Mouse (Mus musculus): ENCODE measurements around the gene Vmn2r8. TPM values are rescaled to one million over a fixed set of nuclear protein-coding genes. Genes with fewer than 3 reads are reported as not detected.
"Not testable (repeated sequence)": the region's sequence is repeated elsewhere in the genome, so short reads cannot be mapped to it uniquely, and the experiment has no call there.

Gene Vmn2r8
- polyA plus RNA-seq, 1 experiment from 2014 or later, result not detected

DNA sequence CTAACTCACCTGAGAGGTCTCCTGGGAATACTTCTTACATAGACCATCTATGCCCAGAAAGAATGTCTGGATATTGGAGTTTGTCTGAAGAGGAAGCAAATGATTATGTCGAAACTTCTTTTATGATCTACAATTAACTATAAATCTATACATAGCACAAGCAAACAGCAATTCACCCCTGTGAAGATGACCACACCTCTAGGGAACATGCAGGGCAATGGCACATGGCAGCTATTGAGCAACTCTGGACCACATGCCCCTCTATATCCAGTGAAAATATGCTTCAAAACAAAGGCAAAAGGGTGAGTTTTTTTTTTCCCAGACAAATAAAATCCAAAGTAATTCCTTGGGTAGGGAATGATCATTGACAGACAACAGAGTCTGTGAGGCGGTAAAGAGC is 48.6 kb downstream of the Vmn2r8 start:
- H3K9me3 ChIP-seq (ENCODE audit: control insufficient read depth, low read length), result no peaks in the 10 kb centered on the region
- no peaks in the 10 kb centered on the region for H3K4me1 ChIP-seq (replicated peaks; ENCODE audit: control insufficient read depth, insufficient read depth, low read length)
- no peak overlapping the region for H3K9ac ChIP-seq (ENCODE audit: low read depth, low read length)
- 89% methylated on average over 2 of the region's 2 CpGs for WGBS
- no peak overlapping the region for H3K4me2 ChIP-seq (replicated peaks; ENCODE audit: low read depth, low read length)
- H3K27ac ChIP-seq (ENCODE audit: low read depth, low read length), result no peak overlapping the region
- DNase-seq (ENCODE audit: low spot score) (no peak), ATAC-seq (ENCODE audit: low FRiP score) (no peak)
- H3K36me3 ChIP-seq (ENCODE audit: control insufficient read depth, insufficient read depth, low read length), result no peaks in the 10 kb centered on the region
- no peaks in the 10 kb centered on the region for H3K27me3 ChIP-seq (ENCODE audit: control insufficient read depth, insufficient read depth, low read length)
- no peak overlapping the region for H3K4me3 ChIP-seq (ENCODE audit: low read depth, low read length)

GRCm38 (mm10) chr5:108758396-108758795 is 50.3 kb downstream of the Vmn2r8 start:
- Histone ChIP-seq H3K9me3 (ENCODE audit: control insufficient read depth, low read length) (no peaks in the 10 kb centered on the region), H3K4me2 (replicated peaks; ENCODE audit: low read depth, low read length) (no peak overlapping the region), H3K27me3 (ENCODE audit: control insufficient read depth, insufficient read depth, low read length) (no peaks in the 10 kb centered on the region), H3K4me1 (replicated peaks; ENCODE audit: control insufficient read depth, insufficient read depth, low read length) (no peaks in the 10 kb centered on the region), H3K4me3 (ENCODE audit: low read depth, low read length) (no peak overlapping the region), H3K36me3 (ENCODE audit: control insufficient read depth, insufficient read depth, low read length) (no peaks in the 10 kb centered on the region), H3K27ac (ENCODE audit: low read depth, low read length) (no peak overlapping the region), H3K9ac (ENCODE audit: low read depth, low read length) (no peak overlapping the region)
- WGBS, result 59% methylated on average over 3 of the region's 3 CpGs
- DNase-seq (ENCODE audit: low spot score), result peak; percentile 14
- ATAC-seq (ENCODE audit: low FRiP score), result no peak

DNA sequence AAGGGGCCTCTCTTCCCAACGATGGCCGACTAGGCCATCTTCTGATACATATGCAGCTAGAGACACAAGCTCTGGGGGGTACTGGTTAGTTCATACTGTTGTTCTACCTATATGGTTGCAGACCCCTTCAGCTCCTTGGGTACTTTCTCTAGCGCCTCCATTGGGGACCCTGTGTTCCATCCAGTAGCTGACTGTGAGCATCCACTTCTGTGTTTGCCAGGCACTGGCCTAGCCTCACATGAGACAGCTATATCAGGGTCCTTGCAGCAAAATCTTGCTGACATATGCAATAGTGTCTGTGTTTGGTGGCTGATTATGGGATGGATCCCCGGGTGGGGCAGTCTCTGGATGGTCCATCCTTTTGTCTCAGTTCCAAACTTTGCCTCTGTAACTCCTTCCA is 57.4 kb downstream of the Vmn2r8 start:
- not testable (repeated sequence) for H3K27ac ChIP-seq (ENCODE audit: low read depth, low read length); H3K36me3 ChIP-seq (ENCODE audit: control insufficient read depth, insufficient read depth, low read length); ATAC-seq (ENCODE audit: low FRiP score); H3K4me3 ChIP-seq (ENCODE audit: low read depth, low read length); H3K9ac ChIP-seq (ENCODE audit: low read depth, low read length); DNase-seq (ENCODE audit: low spot score); H3K27me3 ChIP-seq (ENCODE audit: control insufficient read depth, insufficient read depth, low read length); H3K4me2 ChIP-seq (replicated peaks; ENCODE audit: low read depth, low read length); H3K9me3 ChIP-seq (ENCODE audit: control insufficient read depth, low read length); H3K4me1 ChIP-seq (replicated peaks; ENCODE audit: control insufficient read depth, insufficient read depth, low read length)
- 81% methylated on average over 4 of the region's 4 CpGs for WGBS

- DNase-seq (ENCODE audit: low spot score), result no peak
- ATAC-seq (ENCODE audit: low FRiP score), result no peak
- H3K4me3 ChIP-seq (ENCODE audit: low read depth, low read length), result no peak overlapping the region
- H3K9ac ChIP-seq (ENCODE audit: low read depth, low read length), result no peak overlapping the region
- no peaks in the 10 kb centered on the region for H3K9me3 ChIP-seq (ENCODE audit: control insufficient read depth, low read length)
- 79% methylated on average over 5 of the region's 5 CpGs for WGBS
- H3K27me3 ChIP-seq (ENCODE audit: control insufficient read depth, insufficient read depth, low read length), result no peaks in the 10 kb centered on the region
- no peaks in the 10 kb centered on the region for H3K36me3 ChIP-seq (ENCODE audit: control insufficient read depth, insufficient read depth, low read length)
- H3K4me1 ChIP-seq (replicated peaks; ENCODE audit: control insufficient read depth, insufficient read depth, low read length), result no peaks in the 10 kb centered on the region
- no peak overlapping the region for H3K27ac ChIP-seq (ENCODE audit: low read depth, low read length)
- H3K4me2 ChIP-seq (replicated peaks; ENCODE audit: low read depth, low read length), result no peak overlapping the region
These were observed 58.1 kb downstream of the Vmn2r8 start for GRCm38 (mm10) chr5:108750328-108751210.

DNA sequence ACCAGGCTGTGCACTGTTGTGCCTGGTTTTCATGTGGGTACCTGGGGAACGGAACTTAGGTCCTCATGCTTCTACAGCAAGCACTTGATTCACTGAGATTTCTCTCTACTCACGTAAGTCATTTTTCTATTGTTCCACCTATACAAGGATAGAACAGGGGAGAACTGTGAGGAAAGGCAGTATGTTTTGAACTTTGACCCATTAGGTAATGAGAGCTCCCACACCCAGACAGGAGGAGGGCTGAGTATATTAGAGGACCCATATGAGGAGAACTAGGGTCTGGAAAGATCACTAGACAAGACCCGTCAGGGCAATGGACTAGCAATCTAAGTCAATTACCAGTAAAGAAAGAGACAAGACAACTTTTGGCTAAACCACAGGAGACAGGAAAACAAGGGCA is 64.0 kb downstream of the Vmn2r8 start:
- H3K9ac ChIP-seq (ENCODE audit: low read depth, low read length), result no peak overlapping the region
- no peak overlapping the region for H3K4me3 ChIP-seq (ENCODE audit: low read depth, low read length)
- H3K4me2 ChIP-seq (replicated peaks; ENCODE audit: low read depth, low read length), result no peak overlapping the region
- DNase-seq (ENCODE audit: low spot score) (no peak), ATAC-seq (ENCODE audit: low FRiP score) (no peak)
- H3K27ac ChIP-seq (ENCODE audit: low read depth, low read length), result no peak overlapping the region
- 82% methylated on average over 3 of the region's 3 CpGs for WGBS
- H3K4me1 ChIP-seq (replicated peaks; ENCODE audit: control insufficient read depth, insufficient read depth, low read length), result no peaks in the 10 kb centered on the region
- H3K27me3 ChIP-seq (ENCODE audit: control insufficient read depth, insufficient read depth, low read length), result no peaks in the 10 kb centered on the region
- no peaks in the 10 kb centered on the region for H3K9me3 ChIP-seq (ENCODE audit: control insufficient read depth, low read length)
- H3K36me3 ChIP-seq (ENCODE audit: control insufficient read depth, insufficient read depth, low read length), result no peaks in the 10 kb centered on the region

DNA sequence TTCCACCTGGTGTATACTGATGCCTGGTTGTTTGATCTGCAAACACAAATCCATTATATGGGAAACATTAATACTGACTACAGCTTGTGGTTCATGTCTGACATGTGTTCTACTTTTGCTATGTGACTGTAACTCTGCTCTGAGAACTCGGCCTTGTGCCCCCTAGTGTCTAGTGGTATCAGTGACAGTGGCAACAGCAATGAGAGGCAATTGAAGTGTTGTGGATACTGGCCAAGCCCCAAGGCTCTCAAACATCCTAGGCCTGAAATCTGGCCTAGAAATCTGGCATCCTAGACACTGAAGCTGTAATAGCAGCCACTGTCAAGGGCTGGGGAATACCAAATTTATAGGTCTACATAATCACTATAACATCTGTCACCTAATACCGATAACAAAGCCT is 64.8 kb downstream of the Vmn2r8 start:
- DNase-seq (ENCODE audit: low spot score) (no peak), ATAC-seq (ENCODE audit: low FRiP score) (no peak)
- Histone ChIP-seq H3K4me1 (replicated peaks; ENCODE audit: control insufficient read depth, insufficient read depth, low read length) (no peaks in the 10 kb centered on the region), H3K27me3 (ENCODE audit: control insufficient read depth, insufficient read depth, low read length) (no peaks in the 10 kb centered on the region), H3K36me3 (ENCODE audit: control insufficient read depth, insufficient read depth, low read length) (no peaks in the 10 kb centered on the region), H3K9ac (ENCODE audit: low read depth, low read length) (no peak overlapping the region), H3K4me2 (replicated peaks; ENCODE audit: low read depth, low read length) (no peak overlapping the region), H3K4me3 (ENCODE audit: low read depth, low read length) (no peak overlapping the region), H3K27ac (ENCODE audit: low read depth, low read length) (no peak overlapping the region), H3K9me3 (ENCODE audit: control insufficient read depth, low read length) (no peaks in the 10 kb centered on the region)
- WGBS, result 66% methylated on average over 2 of the region's 2 CpGs

GRCm38 (mm10) chr5:108742596-108742995 is 66.1 kb downstream of the Vmn2r8 start:
- ATAC-seq (ENCODE audit: low FRiP score) (no peak), DNase-seq (ENCODE audit: low spot score) (no peak)
- Histone ChIP-seq H3K27me3 (ENCODE audit: control insufficient read depth, insufficient read depth, low read length) (no peaks in the 10 kb centered on the region), H3K36me3 (ENCODE audit: control insufficient read depth, insufficient read depth, low read length) (no peaks in the 10 kb centered on the region), H3K4me1 (replicated peaks; ENCODE audit: control insufficient read depth, insufficient read depth, low read length) (no peaks in the 10 kb centered on the region), H3K4me2 (replicated peaks; ENCODE audit: low read depth, low read length) (no peak overlapping the region), H3K9ac (ENCODE audit: low read depth, low read length) (no peak overlapping the region), H3K27ac (ENCODE audit: low read depth, low read length) (no peak overlapping the region), H3K4me3 (ENCODE audit: low read depth, low read length) (no peak overlapping the region), H3K9me3 (ENCODE audit: control insufficient read depth, low read length) (no peaks in the 10 kb centered on the region)
- WGBS, result 72% methylated on average over 2 of the region's 2 CpGs

DNA sequence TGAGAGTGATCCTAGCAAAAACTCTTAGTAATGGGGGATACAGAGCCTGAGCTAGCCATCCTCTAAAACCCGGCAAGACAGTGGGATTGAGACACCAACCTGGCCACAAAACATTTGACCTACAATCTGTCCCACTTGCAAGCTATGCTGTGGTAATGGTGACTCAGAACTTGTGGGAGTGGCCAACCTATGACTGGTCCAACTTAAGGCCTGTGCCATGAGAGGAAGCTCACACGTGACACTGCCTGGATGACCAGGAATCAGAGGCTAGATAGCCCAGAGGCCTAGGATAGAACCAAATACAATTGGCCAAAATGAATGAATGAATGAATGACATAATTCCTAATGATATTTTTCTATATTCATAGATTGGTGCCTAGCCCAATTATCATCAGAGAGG is 66.8 kb downstream of the Vmn2r8 start:
- H3K36me3 ChIP-seq (ENCODE audit: control insufficient read depth, insufficient read depth, low read length), result no peaks in the 10 kb centered on the region
- no peak overlapping the region for H3K4me3 ChIP-seq (ENCODE audit: low read depth, low read length)
- no peak for DNase-seq (ENCODE audit: low spot score)
- H3K9me3 ChIP-seq (ENCODE audit: control insufficient read depth, low read length), result no peaks in the 10 kb centered on the region
- H3K4me1 ChIP-seq (replicated peaks; ENCODE audit: control insufficient read depth, insufficient read depth, low read length), result no peaks in the 10 kb centered on the region
- no peak overlapping the region for H3K27ac ChIP-seq (ENCODE audit: low read depth, low read length)
- 81% methylated on average over 2 of the region's 2 CpGs for WGBS
- H3K27me3 ChIP-seq (ENCODE audit: control insufficient read depth, insufficient read depth, low read length), result no peaks in the 10 kb centered on the region
- ATAC-seq (ENCODE audit: low FRiP score), result no peak
- no peak overlapping the region for H3K9ac ChIP-seq (ENCODE audit: low read depth, low read length)
- H3K4me2 ChIP-seq (replicated peaks; ENCODE audit: low read depth, low read length), result no peak overlapping the region
